ENCODE assay signal across 13 mouse cellular contexts in the genomic region with DNA sequence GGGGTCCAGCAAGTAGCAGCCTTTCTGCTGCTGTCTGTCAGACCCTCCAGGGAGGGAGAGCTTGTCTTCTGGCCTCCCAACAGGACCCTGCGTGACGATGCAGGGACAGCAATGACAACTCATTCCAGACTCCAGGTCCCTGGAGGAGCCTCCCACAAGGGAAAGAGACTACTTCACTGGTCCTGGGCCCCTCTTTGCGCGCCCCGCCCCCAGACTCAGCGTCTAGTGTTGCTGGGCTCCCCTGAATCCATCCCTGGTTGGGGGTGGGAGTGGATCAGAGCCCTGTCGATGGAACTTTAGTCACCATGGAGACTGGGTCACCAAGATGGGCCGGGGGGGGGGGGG. TPM values are rescaled to one million over a fixed set of nuclear protein-coding genes. Genes with fewer than 3 reads are reported as not detected.
A peak's percentile ranks its signal among the peaks of the same experiment; 100 is the strongest.
DNase-seq lines count a peak whose midpoint lies in the region; ATAC-seq and TF ChIP-seq lines count a peak whose summit lies in the region.
"Had no signal": no experiment of that assay in that cellular context is flagged by ENCODE, and none has a peak within 500 bp of the region (broad histone marks: within the 10 kb centered on the region; RNA-seq: fewer than 3 reads in every experiment).

No protein-coding gene starts in this region.

- no peak overlapping the region for H3K4me2 ChIP-seq in intestine, embryonic 16.5 days (ENCODE audit: low read depth, low read length)
- H3K4me2 ChIP-seq in intestine, embryonic 15.5 days (replicated peaks) = no peak overlapping the region
- peak overlapping the region; percentile 68 for H3K4me2 ChIP-seq in CH12.LX (ENCODE audit: insufficient read depth, low read depth, poor library complexity, severe bottlenecking)
- H3K4me2 ChIP-seq in embryonic facial prominence, embryonic 11.5 days (ENCODE audit: low read depth, low read length) = no peak overlapping the region; the same call in 1 of the 2 replicates
- H3K4me2 ChIP-seq: lung, embryonic 15.5 days had no signal

- DNase-seq in CH12.LX (ENCODE audit: extremely low read depth) = no peak
- no peak for DNase-seq in embryonic facial prominence, embryonic 11.5 days (ENCODE audit: low spot score)
- no peak for DNase-seq in layer of hippocampus, adult 9-10 months (ENCODE audit: low spot score)
- DNase-seq in left cerebral cortex, postnatal 25 days (ENCODE audit: low spot score in 2 of 2) = no peak
- DNase-seq: gastrocnemius, postnatal 25 days had no signal

- no peak overlapping the region for H3K27ac ChIP-seq in intestine, embryonic 16.5 days (ENCODE audit: low read length)
- H3K27ac ChIP-seq in intestine, embryonic 15.5 days = no peak overlapping the region
- H3K27ac ChIP-seq in CH12.LX (ENCODE audit: insufficient read depth, low read depth) = peak overlapping the region; percentile 99
- no peak overlapping the region for H3K27ac ChIP-seq in embryonic facial prominence, embryonic 11.5 days (replicated peaks; ENCODE audit: low read depth, low read length)
- H3K27ac ChIP-seq: lung, embryonic 15.5 days; stomach, postnatal 0 days had no signal

- H3K9me3 ChIP-seq in erythroblast, embryonic 14.5 days (ENCODE audit: control insufficient read depth, low read length) = peaks cover 2% of the 10 kb centered on the region; the same call in 1 of the 2 replicates
- no peaks in the 10 kb centered on the region for H3K9me3 ChIP-seq in intestine, embryonic 16.5 days (ENCODE audit: control insufficient read depth, low read length)
- H3K9me3 ChIP-seq in intestine, embryonic 15.5 days = no peaks in the 10 kb centered on the region
- H3K9me3 ChIP-seq in CH12.LX (replicated peaks; ENCODE audit: low read length) = no peaks in the 10 kb centered on the region
- H3K9me3 ChIP-seq in embryonic facial prominence, embryonic 11.5 days (replicated peaks; ENCODE audit: control insufficient read depth, low read length) = no peaks in the 10 kb centered on the region
- H3K9me3 ChIP-seq: lung, embryonic 15.5 days had no signal

- H3K36me3 ChIP-seq in erythroblast, embryonic 14.5 days (ENCODE audit: control insufficient read depth) = peaks cover 72% of the 10 kb centered on the region
- H3K36me3 ChIP-seq in intestine, embryonic 16.5 days (ENCODE audit: control insufficient read depth, insufficient read depth, low read length) = no peaks in the 10 kb centered on the region; the same call in 1 of the 2 replicates
- H3K36me3 ChIP-seq in intestine, embryonic 15.5 days = peaks cover 5% of the 10 kb centered on the region; the same call in 1 of the 2 replicates
- peaks cover 17 to 47% of the 10 kb centered on the region in 2 experiments for H3K36me3 ChIP-seq in CH12.LX (replicated peaks in 1 of 2; ENCODE audit: control insufficient read depth in 1 of 2, insufficient read depth in 1 of 2, low read length in 1 of 2)
- no peaks in the 10 kb centered on the region; the same call in 1 of the 2 replicates for H3K36me3 ChIP-seq in embryonic facial prominence, embryonic 11.5 days (replicated peaks; ENCODE audit: control insufficient read depth, insufficient read depth, low read depth, low read length)

- H3K9ac ChIP-seq in intestine, embryonic 16.5 days (ENCODE audit: low read depth, low read length) = 0 out of 2 replicates have a peak overlapping the region, but pooled peaks have one; percentile 4
- H3K9ac ChIP-seq in intestine, embryonic 15.5 days = no peak overlapping the region
- H3K9ac ChIP-seq in CH12.LX (ENCODE audit: insufficient read depth, low read depth) = peak overlapping the region; percentile 79
- H3K9ac ChIP-seq in embryonic facial prominence, embryonic 11.5 days (replicated peaks; ENCODE audit: low read length) = peak overlapping the region; percentile 28; the same call in 1 of the 2 replicates
- H3K9ac ChIP-seq: lung, embryonic 15.5 days had no signal

- peaks cover 62% of the 10 kb centered on the region for H3K4me1 ChIP-seq in erythroblast, embryonic 14.5 days (ENCODE audit: control insufficient read depth)
- peaks cover 9% of the 10 kb centered on the region for H3K4me1 ChIP-seq in intestine, embryonic 16.5 days (ENCODE audit: control insufficient read depth, insufficient read depth, low read length)
- H3K4me1 ChIP-seq in intestine, embryonic 15.5 days (replicated peaks) = peaks cover 13% of the 10 kb centered on the region
- H3K4me1 ChIP-seq in CH12.LX (ENCODE audit: control insufficient read depth in 1 of 2, insufficient read depth in 2 of 2) = peaks cover 16 to 33% of the 10 kb centered on the region in 2 experiments
- no peaks in the 10 kb centered on the region for H3K4me1 ChIP-seq in embryonic facial prominence, embryonic 11.5 days (ENCODE audit: control insufficient read depth, insufficient read depth, low read length)

- no peak for TF ChIP-seq EP300 in CH12.LX (IDR thresholded peaks at IDR 0.05; ENCODE audit: low read length)

- no peaks in the 10 kb centered on the region for H3K27me3 ChIP-seq in erythroblast, embryonic 14.5 days (ENCODE audit: control insufficient read depth)
- H3K27me3 ChIP-seq in intestine, embryonic 16.5 days (replicated peaks; ENCODE audit: control insufficient read depth, insufficient read depth, low read length) = no peaks in the 10 kb centered on the region
- no peaks in the 10 kb centered on the region for H3K27me3 ChIP-seq in intestine, embryonic 15.5 days (replicated peaks)
- H3K27me3 ChIP-seq in CH12.LX (replicated peaks) = no peaks in the 10 kb centered on the region
- H3K27me3 ChIP-seq in embryonic facial prominence, embryonic 11.5 days (ENCODE audit: control insufficient read depth, insufficient read depth, low read length) = no peaks in the 10 kb centered on the region
- H3K27me3 ChIP-seq: lung, embryonic 15.5 days had no signal

- ATAC-seq in erythroblast, adult 5-6 weeks (replicated peaks; ENCODE audit: low FRiP score, poor library complexity, severe bottlenecking) = no peak
- no peak for ATAC-seq in intestine, embryonic 16.5 days
- ATAC-seq in intestine, embryonic 15.5 days = no peak
- ATAC-seq in embryonic facial prominence, embryonic 11.5 days (replicated peaks; ENCODE audit: insufficient number of reproducible peaks, low FRiP score, low TSS enrichment, low read depth) = no peak
- ATAC-seq: intestine, postnatal 0 days had no signal

- TF ChIP-seq RAD21 in CH12.LX (IDR thresholded peaks at IDR 0.05; ENCODE audit: low read depth, low read length) = no peak

- H3K4me3 ChIP-seq in erythroblast, embryonic 14.5 days (replicated peaks) = peak overlapping the region; percentile 79
- H3K4me3 ChIP-seq in intestine, embryonic 16.5 days (ENCODE audit: low read length) = no peak overlapping the region
- H3K4me3 ChIP-seq in intestine, embryonic 15.5 days (replicated peaks) = no peak overlapping the region
- H3K4me3 ChIP-seq in CH12.LX (replicated peaks in 1 of 3; ENCODE audit: low read depth in 2 of 3, low read length in 2 of 3, poor library complexity in 1 of 3) = peak overlapping the region; percentile 56 to 93 (median 71)
- 0 out of 2 replicates have a peak overlapping the region, but pooled peaks have one; percentile 3 for H3K4me3 ChIP-seq in embryonic facial prominence, embryonic 11.5 days (ENCODE audit: low read depth, low read length)
- H3K4me3 ChIP-seq: lung, embryonic 15.5 days had no signal

- no peak for TF ChIP-seq CTCF in CH12.LX (conservative IDR thresholded peaks at IDR 0.05 in 1 of 2, IDR thresholded peaks at IDR 0.05 in 1 of 2; ENCODE audit: low read depth in 2 of 2, low read length in 2 of 2)

- peaks cover 45% of the 10 kb centered on the region for H3K79me2 ChIP-seq in CH12.LX (replicated peaks; ENCODE audit: control insufficient read depth, extremely low read depth, insufficient read depth, poor library complexity, severe bottlenecking)

- intact Hi-C loops in left cerebral cortex, postnatal 25 days (cut with DNase I) = loop anchor here (5.0 kb wide), 2 partner anchors 112 to 227 kb away; a partner anchor contains a TSS

- WGBS in intestine, embryonic 16.5 days = 63% methylated on average over 7 of the region's 8 CpGs
- WGBS in intestine, embryonic 15.5 days = 67% methylated on average over 7 of the region's 8 CpGs
- 64% methylated on average over 7 of the region's 8 CpGs for WGBS in embryonic facial prominence, embryonic 11.5 days

- in situ Hi-C loops in CH12.LX (cut with MboI; ENCODE audit: low pct_ligation_motif_present, low pct_unique_long_range_greater_than_20kb, low sequenced_read_pairs) = loop anchor here (5.0 kb wide), 1 partner anchor 97 kb away; no protein-coding TSS in a partner anchor

- TF ChIP-seq POLR2A in CH12.LX (IDR thresholded peaks at IDR 0.05; ENCODE audit: low read depth, low read length) = peak; percentile 17; the same call in 1 of the 2 replicates

- dilution Hi-C loops in CH12.LX (cut with MboI; ENCODE audit: extremely low pct_ligation_motif_present, extremely low pct_unique_long_range_greater_than_20kb, low sequenced_read_pairs) = no loop called here

RNA-seq across cellular contexts. Expression of a gene that starts 4.2 kb away (rescaled TPM):
- polyA plus RNA-seq in erythroblast, embryonic 14.5 days (2012) = 72.6 and 76.6 TPM in 2 replicates
- total RNA-seq in erythroblast, adult 5-6 weeks (2015; ENCODE audit: low replicate concordance) = 342 and 357 TPM in 2 replicates
- 725 and 933 TPM in 2 replicates for total RNA-seq in erythroblast, adult 5-6 weeks (2017; ENCODE audit: low replicate concordance)
- polyA plus RNA-seq in intestine, embryonic 16.5 days (2015; fragmentation: Nextera tagmentation; extraction: Ambion mirVana) = 11.8 and 12.8 TPM in 2 replicates
- polyA plus RNA-seq in intestine, embryonic 15.5 days (2015; fragmentation: Nextera tagmentation; extraction: Ambion mirVana) = 13.4 TPM in 2 replicates
- total RNA-seq in CH12.LX (2012; rRNA removed) = 141 and 178 TPM in 2 replicates
- total RNA-seq in CH12.LX (2014; rRNA removed) = 72.7 and 75.8 TPM in 2 replicates
- polyA plus RNA-seq in CH12.LX (2012; ENCODE audit: insufficient read length, low read depth) = 121 and 133 TPM in 2 replicates
- 17.6 and 19.2 TPM in 2 replicates for polyA plus RNA-seq in embryonic facial prominence, embryonic 11.5 days (2014; fragmentation: Nextera tagmentation; extraction: Ambion mirVana)
- 1 to 10 TPM; 6.8 to 7.4 TPM for total RNA-seq in left cerebral cortex, postnatal 25 days (2021)

RNA-seq across cellular contexts. Expression of a gene that starts 54.7 kb away (rescaled TPM):
- polyA plus RNA-seq in erythroblast, embryonic 14.5 days (2012) = not detected in 2 replicates
- 2.9 TPM in 1 of 2 replicates, not detected in the other for total RNA-seq in erythroblast, adult 5-6 weeks (2015; ENCODE audit: low replicate concordance)
- not detected in 2 replicates for total RNA-seq in erythroblast, adult 5-6 weeks (2017; ENCODE audit: low replicate concordance)
- not detected in 2 replicates for polyA plus RNA-seq in intestine, embryonic 16.5 days (2015; fragmentation: Nextera tagmentation; extraction: Ambion mirVana)
- not detected in 2 replicates for polyA plus RNA-seq in intestine, embryonic 15.5 days (2015; fragmentation: Nextera tagmentation; extraction: Ambion mirVana)
- 0.21 and 0.50 TPM in 2 replicates for total RNA-seq in CH12.LX (2012; rRNA removed)
- not detected in 2 replicates for total RNA-seq in CH12.LX (2014; rRNA removed)
- polyA plus RNA-seq in CH12.LX (2012; ENCODE audit: insufficient read length, low read depth) = 0.16 and 0.20 TPM in 2 replicates
- not detected in 2 replicates for polyA plus RNA-seq in embryonic facial prominence, embryonic 11.5 days (2014; fragmentation: Nextera tagmentation; extraction: Ambion mirVana)
- total RNA-seq in left cerebral cortex, postnatal 25 days (2021) = not detected
- total RNA-seq: gastrocnemius, postnatal 25 days; layer of hippocampus, postnatal 14 days had no signal
- polyA plus RNA-seq: intestine, postnatal 0 days; lung, embryonic 15.5 days; stomach, postnatal 0 days had no signal

RNA-seq across cellular contexts. Expression of a gene that starts 54.9 kb away (rescaled TPM):
- polyA plus RNA-seq in erythroblast, embryonic 14.5 days (2012) = 0.99 and 1.1 TPM in 2 replicates
- total RNA-seq in erythroblast, adult 5-6 weeks (2015; ENCODE audit: low replicate concordance) = 3.7 and 4.4 TPM in 2 replicates
- total RNA-seq in erythroblast, adult 5-6 weeks (2017; ENCODE audit: low replicate concordance) = 0.51 and 1.3 TPM in 2 replicates
- 12.4 and 12.6 TPM in 2 replicates for polyA plus RNA-seq in intestine, embryonic 16.5 days (2015; fragmentation: Nextera tagmentation; extraction: Ambion mirVana)
- polyA plus RNA-seq in intestine, embryonic 15.5 days (2015; fragmentation: Nextera tagmentation; extraction: Ambion mirVana) = 13.1 and 13.8 TPM in 2 replicates
- total RNA-seq in CH12.LX (2012; rRNA removed) (6.6 and 7.3 TPM in 2 replicates), CH12.LX (2014; rRNA removed) (3.1 and 3.8 TPM in 2 replicates)
- polyA plus RNA-seq in CH12.LX (2012; ENCODE audit: insufficient read length, low read depth) = 13.4 and 17.3 TPM in 2 replicates
- 16.7 and 17.5 TPM in 2 replicates for polyA plus RNA-seq in embryonic facial prominence, embryonic 11.5 days (2014; fragmentation: Nextera tagmentation; extraction: Ambion mirVana)
- total RNA-seq in left cerebral cortex, postnatal 25 days (2021) = 10 to 100 TPM; 42.3 to 43.2 TPM

RNA-seq across cellular contexts. Expression of a gene that starts 57.5 kb away (rescaled TPM):
- not detected in 2 replicates for polyA plus RNA-seq in erythroblast, embryonic 14.5 days (2012)
- total RNA-seq in erythroblast, adult 5-6 weeks (2015; ENCODE audit: low replicate concordance) = not detected in 2 replicates
- not detected in 2 replicates for total RNA-seq in erythroblast, adult 5-6 weeks (2017; ENCODE audit: low replicate concordance)
- 0.33 and 0.87 TPM in 2 replicates for polyA plus RNA-seq in intestine, embryonic 16.5 days (2015; fragmentation: Nextera tagmentation; extraction: Ambion mirVana)
- polyA plus RNA-seq in intestine, embryonic 15.5 days (2015; fragmentation: Nextera tagmentation; extraction: Ambion mirVana) = 0.49 and 0.80 TPM in 2 replicates
- total RNA-seq in CH12.LX (2012; rRNA removed) (0.76 and 0.97 TPM in 2 replicates), CH12.LX (2014; rRNA removed) (not detected in 2 replicates)
- polyA plus RNA-seq in CH12.LX (2012; ENCODE audit: insufficient read length, low read depth) = 0.26 TPM in 1 of 2 replicates, not detected in the other
- polyA plus RNA-seq in embryonic facial prominence, embryonic 11.5 days (2014; fragmentation: Nextera tagmentation; extraction: Ambion mirVana) = 0.36 TPM in 2 replicates
- not detected for total RNA-seq in left cerebral cortex, postnatal 25 days (2021)
- total RNA-seq: gastrocnemius, postnatal 25 days; layer of hippocampus, postnatal 14 days had no signal
- polyA plus RNA-seq: intestine, postnatal 0 days had no signal

Comparison
In these comparisons a context has a peak if more than half of its experiments do, and no peak if none do; other contexts are left out.
1. H3K4me3 ChIP-seq: peak in erythroblast, embryonic 14.5 days (single experiment), CH12.LX (3 of 3) and embryonic facial prominence, embryonic 11.5 days (single experiment); none in intestine, embryonic 16.5 days (single experiment) and intestine, embryonic 15.5 days (single experiment).